Mouse (Mus musculus): ENCODE data around the gene Ccdc157. TPM values are rescaled to one million over a fixed set of nuclear protein-coding genes. Genes with fewer than 3 reads are reported as not detected.
A peak's percentile ranks its signal among the peaks of the same experiment; 100 is the strongest.

Gene Ccdc157
- 1.7 and 2.1 TPM in 2 replicates for polyA plus RNA-seq (2012; ENCODE audit: insufficient read depth, insufficient read length, missing spikeins)

- Histone ChIP-seq H3K4me3 (ENCODE audit: insufficient read depth, low read depth, low read length) (peak within 1 kb of the TSS; percentile 95), H3K4me1 (ENCODE audit: control insufficient read depth, insufficient read depth, insufficient read length, low read length) (peaks cover 3% of the 10 kb centered on the region; the same call in 1 of the 2 replicates), H3K27ac (replicated peaks; ENCODE audit: low read depth, low read length) (peak within 1 kb of the TSS; percentile 85)
Observed at GRCm38 (mm10) chr11:4159808-4160708, at the start of gene Ccdc157, which contains the start of gene Sf3a1. TSS of gene Ccdc157 (minus strand) at chr11:4160293. TSS of gene Sf3a1 (plus strand) at chr11:4160350.

GRCm38 (mm10) chr11:4209556-4209955, 49.5 kb upstream of the Ccdc157 start:
- H3K4me1 ChIP-seq (ENCODE audit: control insufficient read depth, insufficient read depth, insufficient read length, low read length) = peaks cover 21% of the 10 kb centered on the region
- H3K4me3 ChIP-seq (ENCODE audit: insufficient read depth, low read depth, low read length) = no peak overlapping the region
- H3K27ac ChIP-seq (replicated peaks; ENCODE audit: low read depth, low read length) = no peak overlapping the region

- H3K4me1 ChIP-seq (ENCODE audit: control insufficient read depth, insufficient read depth, insufficient read length, low read length) = peaks cover 33% of the 10 kb centered on the region
- no peak overlapping the region for H3K4me3 ChIP-seq (ENCODE audit: insufficient read depth, low read depth, low read length)
- peak overlapping the region; percentile 67 for H3K27ac ChIP-seq (replicated peaks; ENCODE audit: low read depth, low read length)
Observed at GRCm38 (mm10) chr11:4207655-4208054, 47.6 kb upstream of the Ccdc157 start.

- Histone ChIP-seq H3K4me3 (ENCODE audit: insufficient read depth, low read depth, low read length) (no peak overlapping the region), H3K4me1 (ENCODE audit: control insufficient read depth, insufficient read depth, insufficient read length, low read length) (peaks cover 35% of the 10 kb centered on the region), H3K27ac (replicated peaks; ENCODE audit: low read depth, low read length) (no peak overlapping the region; the same call in 1 of the 2 replicates)
Observed at GRCm38 (mm10) chr11:4206563-4206962, 46.5 kb upstream of the Ccdc157 start.

- peaks cover 35% of the 10 kb centered on the region for H3K4me1 ChIP-seq (ENCODE audit: control insufficient read depth, insufficient read depth, insufficient read length, low read length)
- no peak overlapping the region for H3K4me3 ChIP-seq (ENCODE audit: insufficient read depth, low read depth, low read length)
- H3K27ac ChIP-seq (replicated peaks; ENCODE audit: low read depth, low read length) = peak overlapping the region; percentile 12; the same call in 1 of the 2 replicates
Observed at GRCm38 (mm10) chr11:4205951-4206350, 45.9 kb upstream of the Ccdc157 start.

- Histone ChIP-seq H3K4me1 (ENCODE audit: control insufficient read depth, insufficient read depth, insufficient read length, low read length) (peaks cover 35% of the 10 kb centered on the region), H3K27ac (replicated peaks; ENCODE audit: low read depth, low read length) (no peak overlapping the region), H3K4me3 (ENCODE audit: insufficient read depth, low read depth, low read length) (no peak overlapping the region)
Observed at GRCm38 (mm10) chr11:4205097-4205655, 45.1 kb upstream of the Ccdc157 start.

GRCm38 (mm10) chr11:4203705-4204074, 43.6 kb upstream of the Ccdc157 start:
- Histone ChIP-seq H3K4me1 (ENCODE audit: control insufficient read depth, insufficient read depth, insufficient read length, low read length) (peaks cover 35% of the 10 kb centered on the region), H3K27ac (replicated peaks; ENCODE audit: low read depth, low read length) (peak overlapping the region; percentile 86), H3K4me3 (ENCODE audit: insufficient read depth, low read depth, low read length) (no peak overlapping the region)

GRCm38 (mm10) chr11:4202995-4203704, 43.1 kb upstream of the Ccdc157 start:
- peak overlapping the region; percentile 86 for H3K27ac ChIP-seq (replicated peaks; ENCODE audit: low read depth, low read length)
- no peak overlapping the region for H3K4me3 ChIP-seq (ENCODE audit: insufficient read depth, low read depth, low read length)

GRCm38 (mm10) chr11:4201981-4202700, 42.0 kb upstream of the Ccdc157 start:
- H3K27ac ChIP-seq (replicated peaks; ENCODE audit: low read depth, low read length) = no peak overlapping the region
- H3K4me3 ChIP-seq (ENCODE audit: insufficient read depth, low read depth, low read length) = no peak overlapping the region
- peaks cover 28% of the 10 kb centered on the region for H3K4me1 ChIP-seq (ENCODE audit: control insufficient read depth, insufficient read depth, insufficient read length, low read length)

More at GRCm38 (mm10) chr11:4202995-4203704, 43.1 kb upstream of the Ccdc157 start:
- peaks cover 32% of the 10 kb centered on the region for H3K4me1 ChIP-seq (ENCODE audit: control insufficient read depth, insufficient read depth, insufficient read length, low read length)

GRCm38 (mm10) chr11:4197691-4198090, 37.6 kb upstream of the Ccdc157 start:
- peak overlapping the region; percentile 17; the same call in 1 of the 2 replicates for H3K27ac ChIP-seq (replicated peaks; ENCODE audit: low read depth, low read length)

GRCm38 (mm10) chr11:4196636-4197035, 36.5 kb upstream of the Ccdc157 start:
- Histone ChIP-seq H3K4me1 (ENCODE audit: control insufficient read depth, insufficient read depth, insufficient read length, low read length) (peaks cover 17% of the 10 kb centered on the region), H3K27ac (replicated peaks; ENCODE audit: low read depth, low read length) (no peak overlapping the region), H3K4me3 (ENCODE audit: insufficient read depth, low read depth, low read length) (no peak overlapping the region)

More at GRCm38 (mm10) chr11:4197691-4198090, 37.6 kb upstream of the Ccdc157 start:
- no peak overlapping the region for H3K4me3 ChIP-seq (ENCODE audit: insufficient read depth, low read depth, low read length)
- H3K4me1 ChIP-seq (ENCODE audit: control insufficient read depth, insufficient read depth, insufficient read length, low read length) = peaks cover 19% of the 10 kb centered on the region

- Histone ChIP-seq H3K4me3 (ENCODE audit: insufficient read depth, low read depth, low read length) (no peak overlapping the region), H3K4me1 (ENCODE audit: control insufficient read depth, insufficient read depth, insufficient read length, low read length) (peaks cover 17% of the 10 kb centered on the region), H3K27ac (replicated peaks; ENCODE audit: low read depth, low read length) (0 out of 2 replicates have a peak overlapping the region, but pooled peaks have one; percentile 5)
Observed at GRCm38 (mm10) chr11:4195597-4196031, 35.5 kb upstream of the Ccdc157 start.

- H3K4me1 ChIP-seq (ENCODE audit: control insufficient read depth, insufficient read depth, insufficient read length, low read length) = peaks cover 26% of the 10 kb centered on the region
- no peak overlapping the region for H3K27ac ChIP-seq (replicated peaks; ENCODE audit: low read depth, low read length)
- no peak overlapping the region for H3K4me3 ChIP-seq (ENCODE audit: insufficient read depth, low read depth, low read length)
Observed at GRCm38 (mm10) chr11:4193420-4193819, 33.3 kb upstream of the Ccdc157 start.

- H3K4me1 ChIP-seq (ENCODE audit: control insufficient read depth, insufficient read depth, insufficient read length, low read length) = peaks cover 25% of the 10 kb centered on the region
- no peak overlapping the region for H3K4me3 ChIP-seq (ENCODE audit: insufficient read depth, low read depth, low read length)
- H3K27ac ChIP-seq (replicated peaks; ENCODE audit: low read depth, low read length) = no peak overlapping the region
Observed at GRCm38 (mm10) chr11:4192757-4193156, 32.7 kb upstream of the Ccdc157 start.
